Mouse (Mus musculus): Measurements from ENCODE around the gene Mgat5b. TPM values are rescaled to one million over a fixed set of nuclear protein-coding genes. Genes with fewer than 3 reads are reported as not detected.

Gene Mgat5b
- polyA plus RNA-seq, 1 experiment, result 26.9 TPM

DNA sequence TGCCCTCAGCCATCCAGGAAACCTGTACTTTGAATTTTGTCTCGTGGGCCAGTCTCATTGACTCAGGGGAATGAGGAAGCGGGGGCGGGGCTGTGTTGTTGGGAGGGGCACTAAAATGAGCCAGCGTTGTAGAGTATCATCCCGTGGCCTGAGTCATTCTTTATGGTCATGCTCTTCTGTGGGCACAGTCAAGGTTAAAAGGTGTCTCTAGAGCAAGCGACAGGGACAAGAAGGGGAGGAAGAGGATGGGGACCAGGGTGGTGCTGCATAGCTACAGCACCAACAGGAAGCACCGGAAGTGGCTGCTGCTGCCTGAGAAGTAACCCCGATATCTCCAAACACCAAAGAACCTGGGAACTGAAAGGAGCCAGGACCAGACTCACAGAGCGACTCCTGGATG, 31.2 kb downstream of the Mgat5b start:
- no peak overlapping the region for H3K27ac ChIP-seq (ENCODE audit: insufficient read depth, low read length)
- H3K4me3 ChIP-seq (replicated peaks; ENCODE audit: insufficient read depth, low read depth, low read length), result no peak overlapping the region
- H3K4me1 ChIP-seq (ENCODE audit: control insufficient read depth, insufficient read depth, low read length), result no peaks in the 10 kb centered on the region
- H3K27me3 ChIP-seq (ENCODE audit: control insufficient read depth, insufficient read depth, low read length), result no peaks in the 10 kb centered on the region
- DNase-seq, result no peak
- 80% methylated on average over 9 of the region's 9 CpGs for WGBS
- no peak for TF ChIP-seq POLR2A (IDR thresholded peaks at IDR 0.05; ENCODE audit: borderline replicate concordance, insufficient read depth, low read length)
- no peak for TF ChIP-seq CTCF (IDR thresholded peaks at IDR 0.05; ENCODE audit: borderline replicate concordance, insufficient read depth, low read depth, low read length)

DNA sequence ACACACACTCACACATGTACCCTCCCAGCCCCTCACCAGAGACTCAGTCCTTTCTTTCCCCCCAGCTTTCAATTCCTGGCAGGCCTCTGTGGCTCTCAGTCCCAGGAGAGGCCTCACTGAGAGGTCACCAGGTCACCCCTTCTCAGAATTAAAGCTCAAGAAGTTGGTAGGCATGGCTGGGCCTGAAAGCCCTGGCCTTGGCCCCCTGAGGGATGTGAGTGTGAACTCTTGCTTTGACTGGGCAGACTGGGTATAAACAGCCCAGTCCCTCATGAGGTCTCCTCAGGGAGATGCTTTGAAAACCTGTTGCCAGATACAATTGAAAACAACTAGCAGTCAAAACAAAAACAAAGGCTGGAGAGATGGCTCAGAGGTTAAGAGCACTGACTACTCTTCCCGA, 32.8 kb downstream of the Mgat5b start:
- no peak for DNase-seq
- Histone ChIP-seq H3K4me3 (replicated peaks; ENCODE audit: insufficient read depth, low read depth, low read length) (no peak overlapping the region), H3K27ac (ENCODE audit: insufficient read depth, low read length) (no peak overlapping the region), H3K4me1 (ENCODE audit: control insufficient read depth, insufficient read depth, low read length) (no peaks in the 10 kb centered on the region), H3K27me3 (ENCODE audit: control insufficient read depth, insufficient read depth, low read length) (no peaks in the 10 kb centered on the region)
- TF ChIP-seq POLR2A (IDR thresholded peaks at IDR 0.05; ENCODE audit: borderline replicate concordance, insufficient read depth, low read length) (no peak), CTCF (IDR thresholded peaks at IDR 0.05; ENCODE audit: borderline replicate concordance, insufficient read depth, low read depth, low read length) (no peak)
- 39% methylated on average over 1 of the region's 1 CpGs for WGBS

DNA sequence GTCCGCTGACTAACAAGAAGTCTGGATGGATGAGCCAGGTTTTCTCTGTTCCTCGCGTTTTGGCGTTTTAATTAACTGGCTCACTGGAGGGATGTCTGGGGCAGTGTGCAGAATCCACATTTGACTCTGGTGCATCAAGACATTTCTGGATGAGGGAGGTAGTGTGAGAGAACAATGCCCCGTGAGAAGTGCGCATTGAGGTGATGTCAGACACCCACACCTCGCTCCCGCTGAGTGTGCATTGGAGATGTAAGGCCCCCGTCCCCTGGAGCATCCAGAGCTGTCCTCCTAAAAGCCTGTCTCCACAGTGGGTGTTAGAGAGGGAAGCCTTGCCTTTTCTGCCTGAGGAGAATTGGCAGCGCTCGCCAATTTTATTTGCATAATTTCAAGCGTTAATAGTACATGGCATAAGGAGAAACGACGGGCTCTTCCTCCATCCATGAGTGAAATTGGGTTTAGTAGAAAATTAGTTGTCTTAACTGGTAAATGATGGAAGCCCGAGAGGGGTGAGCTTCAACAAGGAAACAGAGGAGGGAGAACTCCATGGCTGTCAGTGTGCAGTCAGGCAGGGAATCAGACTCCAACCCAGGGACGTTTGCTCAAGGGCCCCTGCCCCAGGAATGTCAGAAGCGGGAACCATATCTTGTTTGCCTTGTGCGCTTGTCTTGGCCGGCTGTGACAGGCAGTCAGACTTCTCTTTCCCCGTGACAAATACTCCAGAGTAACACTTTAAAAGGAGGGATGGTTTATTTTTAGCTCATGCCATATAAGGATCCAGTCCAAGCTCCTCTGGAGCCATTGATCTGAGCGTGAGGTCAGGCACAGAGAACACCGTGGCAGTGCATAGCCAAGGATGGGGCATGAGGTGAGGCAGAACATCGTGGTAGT, 35.8 kb downstream of the Mgat5b start:
- Histone ChIP-seq H3K27me3 (ENCODE audit: control insufficient read depth, insufficient read depth, low read length) (no peaks in the 10 kb centered on the region), H3K4me3 (replicated peaks; ENCODE audit: insufficient read depth, low read depth, low read length) (no peak overlapping the region), H3K4me1 (ENCODE audit: control insufficient read depth, insufficient read depth, low read length) (no peaks in the 10 kb centered on the region), H3K27ac (ENCODE audit: insufficient read depth, low read length) (no peak overlapping the region)
- TF ChIP-seq POLR2A (IDR thresholded peaks at IDR 0.05; ENCODE audit: borderline replicate concordance, insufficient read depth, low read length), result no peak
- WGBS, result 26% methylated on average over 23 of the region's 23 CpGs
- no peak for DNase-seq

DNA sequence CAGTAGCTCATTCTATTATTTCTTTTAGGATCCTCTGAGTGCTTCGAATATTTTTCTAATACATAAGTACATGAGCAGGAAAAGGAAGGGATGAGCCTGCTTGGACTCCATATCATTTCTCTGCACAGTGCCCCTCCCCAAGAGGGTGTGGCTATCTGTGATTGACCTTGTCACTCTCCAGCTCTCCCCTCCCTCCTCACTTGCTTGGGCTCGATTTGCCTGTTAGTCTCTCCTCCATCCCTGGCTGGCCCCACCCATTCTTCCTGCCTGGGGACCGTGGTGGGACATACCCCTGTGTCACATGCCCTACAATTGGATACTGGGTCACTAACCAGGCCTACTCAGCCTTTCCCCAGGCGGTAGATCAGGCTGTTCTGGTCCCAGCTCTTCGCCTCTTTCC, 39.9 kb downstream of the Mgat5b start:
- no peaks in the 10 kb centered on the region; the same call in 1 of the 2 replicates for H3K4me1 ChIP-seq (ENCODE audit: control insufficient read depth, insufficient read depth, low read length)
- DNase-seq, result no peak
- TF ChIP-seq CTCF (IDR thresholded peaks at IDR 0.05; ENCODE audit: borderline replicate concordance, insufficient read depth, low read depth, low read length) (no peak), POLR2A (IDR thresholded peaks at IDR 0.05; ENCODE audit: borderline replicate concordance, insufficient read depth, low read length) (no peak)
- no peaks in the 10 kb centered on the region for H3K27me3 ChIP-seq (ENCODE audit: control insufficient read depth, insufficient read depth, low read length)
- no peak overlapping the region for H3K27ac ChIP-seq (ENCODE audit: insufficient read depth, low read length)
- H3K4me3 ChIP-seq (replicated peaks; ENCODE audit: insufficient read depth, low read depth, low read length), result no peak overlapping the region
- WGBS, result 68% methylated on average over 5 of the region's 5 CpGs

DNA sequence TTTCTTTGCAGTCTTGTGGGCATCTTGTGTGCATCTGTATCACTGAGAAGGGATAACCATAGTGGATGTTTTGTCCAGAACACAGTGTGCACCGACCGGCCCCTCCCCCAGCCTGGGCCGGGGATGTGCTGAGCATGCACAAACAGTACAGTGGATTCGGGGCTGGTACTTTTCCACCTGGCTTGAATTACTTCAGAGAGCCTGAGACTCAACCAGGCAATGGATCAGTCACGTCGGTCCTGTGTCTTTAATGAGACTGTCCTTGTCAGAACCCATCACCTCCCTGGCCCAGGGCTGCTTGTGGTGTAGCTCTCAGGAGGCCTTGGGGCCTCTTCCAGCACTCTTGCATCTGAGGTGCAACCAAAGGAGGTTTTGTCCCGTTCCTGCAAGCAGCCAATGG, 46.4 kb downstream of the Mgat5b start:
- no peak overlapping the region for H3K27ac ChIP-seq (ENCODE audit: insufficient read depth, low read length)
- no peak for DNase-seq
- H3K4me3 ChIP-seq (replicated peaks; ENCODE audit: insufficient read depth, low read depth, low read length), result no peak overlapping the region
- 84% methylated on average over 7 of the region's 7 CpGs for WGBS
- TF ChIP-seq CTCF (IDR thresholded peaks at IDR 0.05; ENCODE audit: borderline replicate concordance, insufficient read depth, low read depth, low read length) (no peak), POLR2A (IDR thresholded peaks at IDR 0.05; ENCODE audit: borderline replicate concordance, insufficient read depth, low read length) (no peak)
- H3K4me1 ChIP-seq (ENCODE audit: control insufficient read depth, insufficient read depth, low read length), result no peaks in the 10 kb centered on the region; the same call in 1 of the 2 replicates
- H3K27me3 ChIP-seq (ENCODE audit: control insufficient read depth, insufficient read depth, low read length), result no peaks in the 10 kb centered on the region

DNA sequence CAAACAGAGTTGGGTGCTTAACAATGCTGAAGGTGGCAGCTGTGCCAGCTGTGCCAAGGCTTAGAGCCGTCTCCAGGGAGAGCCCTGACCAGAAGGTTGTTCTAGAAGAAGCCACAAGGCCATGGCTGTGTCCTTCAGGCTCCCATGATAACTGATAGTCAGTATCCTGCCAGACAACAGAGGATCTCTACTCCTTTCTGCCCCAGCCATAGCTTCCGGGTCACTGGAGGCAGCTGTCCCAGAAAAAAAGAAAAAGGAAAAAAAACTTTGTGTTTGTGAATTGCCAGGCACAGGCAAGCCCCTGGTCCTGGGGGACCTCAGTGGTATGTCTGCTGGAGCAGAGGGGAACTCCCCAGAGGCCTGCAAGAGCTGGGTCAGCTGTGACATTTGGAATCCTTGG, 47.3 kb downstream of the Mgat5b start:
- 60% methylated on average over 2 of the region's 2 CpGs for WGBS

DNA sequence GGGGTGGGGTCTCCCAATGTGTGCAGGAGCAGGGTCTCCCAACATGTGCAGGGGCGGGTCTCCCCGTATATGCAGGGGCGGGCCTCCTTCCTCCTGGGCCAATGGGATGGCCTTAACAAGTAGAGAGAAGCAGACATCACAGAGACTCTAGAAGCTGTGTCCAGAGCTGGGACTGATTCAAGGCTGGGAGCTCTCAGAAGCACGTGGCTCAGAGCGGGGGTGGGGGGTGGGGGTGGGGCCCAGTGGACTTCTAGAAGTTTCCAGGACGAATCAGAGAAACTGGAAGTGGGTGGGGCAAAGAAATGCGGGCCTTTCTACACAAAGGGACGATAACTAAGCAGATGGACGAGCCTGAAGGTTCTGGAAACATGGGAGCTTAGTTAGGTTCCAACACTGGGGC, 49.9 kb downstream of the Mgat5b start:
- DNase-seq, result no peak
- Histone ChIP-seq H3K4me3 (replicated peaks; ENCODE audit: insufficient read depth, low read depth, low read length) (no peak overlapping the region), H3K4me1 (ENCODE audit: control insufficient read depth, insufficient read depth, low read length) (no peaks in the 10 kb centered on the region), H3K27me3 (ENCODE audit: control insufficient read depth, insufficient read depth, low read length) (no peaks in the 10 kb centered on the region), H3K27ac (ENCODE audit: insufficient read depth, low read length) (no peak overlapping the region)
- 80% methylated on average over 9 of the region's 9 CpGs for WGBS
- TF ChIP-seq CTCF (IDR thresholded peaks at IDR 0.05; ENCODE audit: borderline replicate concordance, insufficient read depth, low read depth, low read length) (no peak), POLR2A (IDR thresholded peaks at IDR 0.05; ENCODE audit: borderline replicate concordance, insufficient read depth, low read length) (no peak)

More for the DNA sequence above, 47.3 kb downstream of the Mgat5b start:
- no peak for DNase-seq
- no peak for TF ChIP-seq CTCF (IDR thresholded peaks at IDR 0.05; ENCODE audit: borderline replicate concordance, insufficient read depth, low read depth, low read length)
- no peaks in the 10 kb centered on the region for H3K4me1 ChIP-seq (ENCODE audit: control insufficient read depth, insufficient read depth, low read length)
- no peak overlapping the region for H3K4me3 ChIP-seq (replicated peaks; ENCODE audit: insufficient read depth, low read depth, low read length)
- H3K27me3 ChIP-seq (ENCODE audit: control insufficient read depth, insufficient read depth, low read length), result no peaks in the 10 kb centered on the region
- H3K27ac ChIP-seq (ENCODE audit: insufficient read depth, low read length), result no peak overlapping the region

DNA sequence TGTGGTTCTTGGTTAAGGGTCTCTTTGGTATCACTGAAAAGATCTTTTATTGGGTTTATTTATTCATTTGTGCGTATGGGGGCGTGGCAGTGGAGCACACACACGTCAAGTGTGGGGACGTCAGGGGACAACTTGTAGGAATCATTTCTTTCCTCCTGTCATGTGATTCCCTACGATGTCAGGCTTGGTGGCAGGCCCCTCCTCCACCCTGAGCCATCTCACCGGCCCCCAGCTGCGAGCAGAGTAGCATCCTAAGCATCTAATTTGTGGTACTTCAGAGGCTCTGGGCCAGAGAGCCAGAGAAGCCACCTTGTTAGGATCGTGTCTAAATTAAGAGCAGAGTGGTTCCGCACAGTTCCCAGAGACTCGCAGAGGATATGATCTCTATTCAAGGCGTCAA, 50.8 kb downstream of the Mgat5b start:
- H3K27me3 ChIP-seq (ENCODE audit: control insufficient read depth, insufficient read depth, low read length), result no peaks in the 10 kb centered on the region
- no peak overlapping the region for H3K27ac ChIP-seq (ENCODE audit: insufficient read depth, low read length)
- H3K4me1 ChIP-seq (ENCODE audit: control insufficient read depth, insufficient read depth, low read length), result no peaks in the 10 kb centered on the region
- TF ChIP-seq CTCF (IDR thresholded peaks at IDR 0.05; ENCODE audit: borderline replicate concordance, insufficient read depth, low read depth, low read length) (no peak), POLR2A (IDR thresholded peaks at IDR 0.05; ENCODE audit: borderline replicate concordance, insufficient read depth, low read length) (no peak)
- no peak overlapping the region for H3K4me3 ChIP-seq (replicated peaks; ENCODE audit: insufficient read depth, low read depth, low read length)
- no peak for DNase-seq
- 78% methylated on average over 11 of the region's 11 CpGs for WGBS

Data from cerebellum, adult 2 months (tissue).